Mouse (Mus musculus): ENCODE results near the gene Ebi3.
"Not testable (repeated sequence)": the region's sequence is repeated elsewhere in the genome, so short reads cannot be mapped to it uniquely, and the experiment has no call there.

Gene Ebi3

DNA sequence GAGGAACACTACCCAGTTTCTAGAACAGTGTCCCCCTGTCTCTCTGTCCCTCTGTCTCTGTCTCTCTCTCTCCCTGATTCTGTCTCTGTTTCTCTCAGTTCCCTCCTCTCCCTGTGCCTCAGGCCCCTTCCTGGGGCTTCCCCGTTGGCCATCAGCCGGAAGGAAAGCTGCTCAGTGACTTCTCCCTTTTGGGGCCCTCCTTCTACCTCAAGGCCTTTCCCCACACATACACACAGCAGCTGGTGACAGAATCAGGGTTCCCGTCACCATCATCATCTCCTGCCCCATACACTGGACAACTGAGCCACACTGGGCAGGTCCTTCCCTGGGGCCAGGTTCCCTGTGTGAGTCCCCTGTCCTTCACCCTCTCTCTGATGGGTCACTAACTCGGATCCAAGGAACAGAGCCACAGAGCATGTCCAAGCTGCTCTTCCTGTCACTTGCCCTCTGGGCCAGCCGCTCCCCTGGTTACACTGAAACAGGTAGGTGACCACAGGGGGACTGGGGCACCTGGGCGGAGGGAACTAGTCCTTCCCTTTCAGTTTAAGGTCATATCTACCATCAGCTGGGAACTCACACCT lies at the start of gene Ebi3:
Ebi3 (plus strand) TSS at position 194 of the 581 bp plus-strand sequence.
- peak; percentile 48 for DNase-seq (ENCODE audit: low read depth)

DNA sequence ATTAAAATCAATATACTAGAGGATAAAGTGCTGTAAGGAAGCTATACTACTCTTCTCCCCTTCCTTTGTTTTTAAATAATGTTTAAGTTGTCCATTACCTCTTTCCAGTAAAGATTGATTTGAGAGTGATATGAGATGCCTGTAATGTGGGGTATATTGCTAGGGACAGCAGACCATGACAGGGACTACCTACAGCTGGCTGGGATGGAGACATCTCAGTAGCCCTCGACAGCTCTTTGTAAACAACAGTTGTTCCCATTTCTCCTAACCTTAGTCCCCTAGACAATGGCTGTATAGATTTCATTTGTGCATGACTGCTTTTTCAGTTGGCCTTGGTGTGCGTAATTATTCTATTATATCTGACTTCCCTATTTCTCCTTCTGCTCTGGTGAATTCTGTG lies 49.4 kb upstream of the Ebi3 start:
- no peak for DNase-seq (ENCODE audit: low read depth)

DNA sequence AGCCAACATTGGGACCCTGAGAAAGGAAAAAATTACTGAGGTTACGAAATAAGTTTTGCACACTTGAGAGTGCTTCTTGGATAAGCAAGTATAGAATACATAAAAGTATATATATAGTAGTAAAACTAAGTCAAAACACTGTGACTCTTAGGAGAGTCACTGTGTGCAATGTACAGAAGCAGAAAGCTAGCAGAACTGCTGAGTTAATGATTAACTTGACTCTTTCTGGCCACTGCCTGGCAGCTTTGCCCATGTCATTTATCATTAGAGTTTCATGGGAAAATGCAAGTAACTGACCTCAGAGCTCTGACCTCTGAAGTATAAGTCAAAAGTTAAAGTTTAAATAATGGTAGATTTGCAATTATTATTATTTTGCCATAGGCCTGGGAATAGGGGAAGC lies 48.8 kb upstream of the Ebi3 start:
- no peak for DNase-seq (ENCODE audit: low read depth)

DNA sequence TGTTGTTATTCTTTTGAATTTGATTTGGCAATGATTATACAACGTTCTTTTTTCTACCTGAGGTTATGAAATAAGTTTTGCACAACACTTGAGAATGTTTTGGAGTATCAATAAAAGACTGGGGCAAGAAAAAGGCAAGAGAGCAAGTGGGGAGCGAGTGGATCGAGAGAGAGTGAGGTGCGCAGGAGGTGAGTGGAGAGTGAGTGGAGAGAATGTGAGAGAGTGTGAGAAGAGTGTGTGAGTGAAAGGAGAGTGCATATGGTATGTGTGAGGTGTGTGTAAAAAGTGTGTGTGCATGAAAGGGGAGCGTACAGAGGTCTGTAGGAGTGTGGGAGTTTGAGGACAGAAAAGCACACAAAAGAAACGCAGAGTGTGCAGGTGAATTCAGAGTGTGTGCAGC lies 48.3 kb upstream of the Ebi3 start:
- no peak for DNase-seq (ENCODE audit: low read depth)

DNA sequence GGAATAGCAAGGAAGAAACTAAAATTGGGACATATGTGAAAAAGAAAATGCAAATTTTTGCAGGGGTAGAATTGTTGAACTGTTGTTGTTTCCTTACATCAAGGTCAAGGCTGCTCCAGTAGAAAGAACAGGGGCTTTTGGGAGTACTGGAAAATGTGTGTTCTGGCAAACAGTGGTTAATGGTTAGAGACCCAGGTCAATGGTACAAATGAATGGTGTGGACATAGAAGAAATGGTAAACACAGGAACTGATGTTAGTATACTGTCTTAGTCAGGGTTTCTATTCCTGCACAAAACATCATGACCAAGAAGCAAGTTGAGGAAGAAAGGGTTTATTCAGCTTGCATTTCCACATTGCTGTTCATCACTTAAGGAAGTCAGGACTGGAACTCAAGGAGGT lies 45.8 kb upstream of the Ebi3 start:
- no peak for DNase-seq (ENCODE audit: low read depth)

DNA sequence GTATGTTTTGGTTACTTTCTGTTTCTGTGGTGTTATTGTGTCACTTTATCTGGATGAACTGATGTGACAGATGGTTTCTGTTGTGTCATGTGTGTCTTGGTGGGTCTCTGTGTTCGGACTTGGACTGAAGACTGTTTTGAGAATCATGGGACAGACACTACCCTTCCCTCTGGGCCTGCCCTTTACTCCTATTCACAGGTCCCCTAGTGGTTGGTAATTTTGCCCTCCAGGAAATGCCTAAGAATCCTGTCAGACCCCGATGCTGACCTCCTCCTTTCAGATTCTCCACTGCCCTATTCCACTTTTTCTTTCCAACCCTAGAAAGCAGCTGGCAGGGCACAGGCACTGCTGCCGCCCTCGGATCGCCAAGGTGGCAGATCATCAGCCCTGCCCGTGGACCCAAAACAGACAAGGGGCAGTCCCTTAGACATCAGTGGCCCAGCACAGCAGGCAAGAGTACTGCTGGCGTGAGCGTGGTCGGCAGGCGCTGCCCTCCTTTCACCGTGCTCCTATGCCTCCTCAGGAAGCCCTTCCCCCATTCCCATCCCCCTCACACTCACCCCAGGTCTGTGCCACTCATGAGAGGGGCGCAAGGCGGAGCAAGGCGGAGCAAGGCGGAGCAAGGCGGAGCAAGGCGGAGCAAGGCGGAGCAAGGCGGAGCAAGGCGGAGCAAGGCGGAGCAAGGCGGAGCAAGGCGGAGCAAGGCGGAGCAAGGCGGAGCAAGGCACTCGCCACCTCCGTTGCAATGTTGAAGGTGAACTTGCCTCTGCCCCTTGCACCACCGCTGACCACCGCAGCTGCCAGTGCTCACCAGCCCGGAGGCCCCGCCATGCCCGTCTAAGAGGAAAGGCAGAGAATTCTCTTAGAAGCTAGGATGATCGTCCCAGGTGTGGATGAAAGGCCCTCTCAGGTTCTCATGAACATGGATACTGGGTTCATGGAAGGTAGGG lies 20.6 kb upstream of the Ebi3 start:
- DNase-seq (ENCODE audit: low read depth), result no peak

DNA sequence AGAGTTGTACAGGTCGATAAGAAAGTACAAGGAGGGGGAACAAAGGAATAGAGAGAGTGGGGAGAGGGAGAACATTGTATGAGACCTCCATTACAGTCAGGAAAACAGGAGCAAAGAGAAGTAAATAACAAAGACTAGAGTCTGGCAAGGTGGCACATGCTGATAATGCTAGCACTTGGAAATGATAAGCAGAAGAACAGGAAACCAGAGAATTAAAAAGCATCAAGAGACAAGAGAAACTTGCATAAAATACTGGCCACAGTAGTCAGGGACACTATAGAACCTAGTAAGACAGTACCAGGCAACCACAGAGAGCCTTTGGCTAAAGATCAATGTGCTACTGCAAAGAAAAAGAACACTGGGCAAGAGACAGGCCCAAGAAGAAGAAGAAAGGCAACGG lies 19.8 kb upstream of the Ebi3 start:
- no peak for DNase-seq (ENCODE audit: low read depth)

DNA sequence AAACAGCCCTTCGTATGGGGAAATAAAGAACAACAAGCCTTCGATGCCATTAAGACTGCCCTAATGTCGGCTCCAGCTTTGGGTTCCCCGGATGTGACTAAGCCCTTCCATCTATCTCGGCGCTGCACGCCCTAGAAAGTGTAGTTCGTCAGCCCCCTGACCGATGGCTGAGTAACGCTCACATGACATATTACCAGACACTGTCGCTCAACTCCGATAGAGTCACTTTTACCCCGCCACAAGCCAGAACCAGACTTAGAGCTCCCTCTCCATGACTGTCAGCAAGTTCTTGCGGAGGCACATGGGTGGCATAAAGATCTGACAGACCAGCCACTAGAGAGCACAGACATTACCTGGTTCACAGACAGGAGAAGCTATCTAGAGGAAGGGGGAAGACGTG lies 19.2 kb upstream of the Ebi3 start:
- DNase-seq (ENCODE audit: low read depth), result no peak

DNA sequence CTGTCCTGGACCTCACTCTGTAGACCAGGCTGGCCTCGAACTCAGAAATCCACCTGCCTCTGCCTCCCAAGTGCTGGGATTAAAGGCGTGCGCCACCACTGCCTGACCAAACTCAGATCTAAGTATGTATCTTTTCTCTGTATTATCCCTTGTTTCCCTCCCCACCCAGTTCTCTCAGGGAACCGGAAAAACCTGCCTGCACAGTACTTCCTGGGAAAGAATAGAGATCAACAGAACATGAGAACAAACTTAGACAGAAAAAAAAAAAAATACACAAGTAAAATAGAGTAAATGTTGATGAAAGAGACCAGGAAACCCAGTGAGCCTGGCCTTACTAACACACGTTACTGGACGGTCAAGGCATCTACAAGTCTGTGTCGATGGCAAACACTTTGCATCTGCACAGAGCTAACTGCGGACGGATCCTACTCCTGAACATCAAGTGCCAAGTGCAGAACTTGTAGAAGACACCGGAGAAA lies 8.0 kb upstream of the Ebi3 start:
- DNase-seq (ENCODE audit: low read depth), result not testable (repeated sequence)

DNA sequence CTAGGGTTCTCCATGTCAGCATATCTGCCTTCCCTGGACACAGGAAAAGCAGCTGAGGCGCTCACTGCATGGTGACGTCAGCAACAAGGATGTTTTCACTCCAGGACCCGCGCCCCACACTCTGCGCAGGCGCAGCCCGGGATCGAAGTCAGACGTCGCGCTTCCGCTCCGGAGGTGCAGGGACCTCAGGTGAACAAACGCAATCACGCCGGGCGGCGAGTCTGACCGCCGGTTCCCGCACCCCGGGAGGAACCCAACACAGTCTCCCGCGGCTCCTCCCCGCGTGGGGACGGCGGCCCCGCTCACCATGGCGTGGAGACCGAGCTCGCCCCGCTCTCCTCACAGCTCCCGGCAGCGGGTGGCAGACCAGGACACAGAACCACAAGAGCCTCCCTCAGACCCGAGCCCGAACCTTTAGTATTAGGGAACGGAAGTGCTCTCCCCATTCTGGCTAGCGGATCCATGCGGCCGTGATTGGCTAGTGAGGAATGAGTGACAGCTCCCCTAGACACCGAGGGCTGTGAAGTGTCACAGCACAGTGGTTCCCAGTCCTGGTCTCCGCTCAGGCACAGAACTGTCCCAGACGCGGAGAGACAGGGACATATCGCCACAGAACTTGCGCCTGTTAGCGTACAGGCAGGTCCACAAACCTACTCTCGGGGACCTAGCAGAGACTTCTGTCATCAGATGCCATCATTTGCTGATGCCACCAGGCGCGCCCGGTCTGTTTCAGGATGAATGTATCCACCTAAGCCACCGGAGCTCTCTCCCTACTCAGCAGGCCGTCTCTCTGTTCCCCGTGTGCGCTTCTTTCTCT lies 7.4 kb upstream of the Ebi3 start:
- peak; percentile 79 for DNase-seq (ENCODE audit: low read depth)

DNA sequence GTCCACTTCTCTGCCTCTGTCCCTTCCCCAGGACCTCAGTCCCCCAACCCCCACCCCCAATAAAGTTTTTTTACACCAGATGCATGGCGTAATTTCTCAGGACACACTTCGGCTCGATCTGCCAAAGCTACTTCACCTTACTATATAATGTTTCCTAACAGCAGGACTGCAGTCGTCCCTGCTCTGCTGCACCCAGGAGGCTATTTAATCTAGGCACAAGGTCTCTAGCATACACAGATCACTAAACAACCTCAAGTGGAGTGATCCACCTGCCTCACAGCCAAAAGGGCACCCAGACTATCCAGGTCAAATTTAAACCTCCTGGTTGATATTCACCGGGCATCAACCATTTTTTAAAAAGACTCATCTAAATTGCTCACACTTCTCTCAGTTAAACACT lies 6.7 kb upstream of the Ebi3 start:
- no peak for DNase-seq (ENCODE audit: low read depth)

DNA sequence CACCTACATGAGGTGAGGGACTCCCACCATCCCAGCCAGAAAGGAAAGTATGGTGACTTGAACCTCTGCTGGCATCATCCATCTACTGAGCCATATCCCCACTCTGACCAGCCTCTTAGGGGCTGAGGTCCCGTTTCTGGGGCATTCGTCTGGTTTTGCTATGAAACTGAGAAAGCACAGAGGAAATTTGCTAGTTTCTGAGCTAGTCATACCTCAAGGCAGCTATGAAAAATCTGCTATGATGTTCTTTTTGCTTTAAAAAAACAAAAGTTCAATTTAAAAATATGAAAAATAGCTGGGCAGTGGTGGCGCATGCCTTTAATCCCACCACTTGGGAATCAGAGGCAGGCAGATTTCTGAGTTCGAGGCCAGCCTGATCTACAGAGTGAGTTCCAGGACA lies 3.8 kb upstream of the Ebi3 start:
- DNase-seq (ENCODE audit: low read depth), result no peak

DNA sequence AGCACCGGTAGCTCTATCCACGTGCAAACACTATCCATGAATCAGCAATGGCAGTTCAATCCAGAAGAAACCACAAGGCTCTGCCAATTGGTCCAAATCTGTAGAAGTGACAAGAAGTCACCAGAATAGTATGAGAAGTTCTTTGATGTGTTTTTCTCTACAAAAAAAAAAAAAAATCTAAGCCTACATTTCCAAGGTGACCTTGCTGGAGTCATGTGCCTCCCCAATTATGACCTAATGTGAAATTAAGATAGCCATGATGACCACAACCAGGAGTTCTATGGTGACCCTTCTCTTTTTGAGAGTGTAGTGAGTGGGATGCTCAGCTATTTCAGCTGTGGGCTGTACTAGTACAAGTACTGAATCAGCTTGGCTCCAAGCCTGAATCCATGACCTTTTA lies 3.0 kb upstream of the Ebi3 start, which contains the start of gene Zfp119b:
Zfp119b (minus strand) TSS at position 101 of the 400 bp plus-strand sequence.
- DNase-seq (ENCODE audit: low read depth), result no peak

DNA sequence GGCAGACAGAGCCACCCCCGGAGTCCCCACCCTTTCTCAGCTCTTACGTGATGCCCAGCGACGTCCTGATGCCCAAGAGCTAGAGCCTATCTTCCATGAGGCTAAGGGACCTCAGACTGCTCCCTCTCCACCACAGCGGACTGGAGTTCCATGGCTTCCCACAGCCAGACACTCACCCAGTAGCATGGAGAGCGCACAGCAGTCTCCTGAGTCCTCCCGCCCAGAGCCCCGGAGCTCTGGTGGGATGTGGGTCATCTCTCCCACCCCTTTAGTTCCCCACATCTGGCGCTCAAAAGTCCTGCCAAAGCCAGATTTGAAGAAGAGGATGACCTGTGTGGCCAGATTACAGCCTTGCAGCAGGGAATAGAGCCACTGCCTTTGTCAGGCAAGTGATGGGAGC lies 1.8 kb upstream of the Ebi3 start:
- no peak for DNase-seq (ENCODE audit: low read depth)

DNA sequence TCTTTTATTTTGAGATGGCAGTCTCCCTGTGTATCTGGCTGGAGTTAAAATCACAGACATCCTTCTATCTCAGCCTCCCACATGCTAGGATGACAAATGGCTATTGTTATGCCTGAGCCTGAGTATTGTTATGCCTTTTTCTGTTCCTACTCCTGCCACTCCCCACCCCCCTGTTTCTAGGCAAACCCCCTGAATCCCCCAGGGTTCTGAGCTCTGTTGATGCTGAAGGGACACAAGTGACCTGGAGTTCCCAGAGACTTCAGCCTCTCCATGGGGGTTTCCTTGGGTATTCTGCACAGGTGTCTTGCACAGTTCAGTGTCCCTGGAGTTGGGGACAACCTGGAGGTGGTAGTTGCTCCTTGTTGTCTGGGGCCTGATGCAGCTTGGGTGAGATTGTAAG lies 399 bp upstream of the Ebi3 start:
- DNase-seq (ENCODE audit: low read depth), result no peak

DNA sequence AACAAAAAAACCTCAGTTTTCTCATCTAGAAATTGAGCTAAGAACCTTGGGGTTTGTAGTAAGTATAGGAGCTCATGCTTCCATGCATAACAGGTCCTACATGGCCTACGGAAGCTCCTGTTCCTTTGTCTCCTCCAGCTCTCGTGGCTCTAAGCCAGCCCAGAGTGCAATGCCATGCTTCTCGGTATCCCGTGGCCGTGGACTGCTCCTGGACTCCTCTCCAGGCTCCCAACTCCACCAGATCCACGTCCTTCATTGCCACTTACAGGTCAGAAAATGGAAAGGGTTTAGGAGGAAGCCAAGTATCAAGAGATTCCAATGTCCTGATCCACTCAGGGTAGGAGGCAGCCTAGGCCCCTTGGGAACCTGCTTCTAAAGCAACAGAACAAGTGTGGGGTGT lies 1.3 kb downstream of the Ebi3 start:
- DNase-seq (ENCODE audit: low read depth), result no peak

DNA sequence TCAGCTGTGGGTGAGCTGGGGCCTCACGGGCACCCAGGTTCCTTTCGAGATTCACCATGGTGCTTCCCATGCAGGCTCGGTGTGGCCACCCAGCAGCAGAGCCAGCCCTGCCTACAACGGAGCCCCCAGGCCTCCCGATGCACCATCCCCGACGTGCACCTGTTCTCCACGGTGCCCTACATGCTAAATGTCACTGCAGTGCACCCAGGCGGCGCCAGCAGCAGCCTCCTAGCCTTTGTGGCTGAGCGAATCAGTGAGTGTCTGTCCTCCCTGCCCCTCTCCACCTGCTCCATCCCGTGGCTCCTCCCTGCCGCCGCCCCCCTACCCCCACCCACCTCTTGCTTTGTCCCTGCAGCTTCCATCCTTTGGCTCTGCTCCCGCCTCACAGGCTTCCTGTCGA lies 1.8 kb downstream of the Ebi3 start:
- no peak for DNase-seq (ENCODE audit: low read depth)

DNA sequence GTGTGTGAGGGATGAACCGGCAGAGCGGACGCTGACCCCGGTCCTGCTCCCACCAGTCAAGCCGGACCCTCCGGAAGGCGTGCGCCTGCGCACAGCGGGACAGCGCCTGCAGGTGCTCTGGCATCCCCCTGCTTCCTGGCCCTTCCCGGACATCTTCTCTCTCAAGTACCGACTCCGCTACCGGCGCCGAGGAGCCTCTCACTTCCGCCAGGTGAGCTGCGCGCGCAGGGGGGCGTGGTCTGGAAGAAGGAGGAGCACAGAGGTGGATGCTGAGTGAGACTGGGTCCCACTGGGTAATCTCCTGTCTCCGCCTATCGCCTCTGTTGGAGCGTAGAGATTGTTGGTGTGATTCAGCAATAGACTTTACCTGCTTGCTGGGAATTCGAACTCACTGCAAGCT lies 3.7 kb downstream of the Ebi3 start:
- DNase-seq (ENCODE audit: low read depth), result no peak

DNA sequence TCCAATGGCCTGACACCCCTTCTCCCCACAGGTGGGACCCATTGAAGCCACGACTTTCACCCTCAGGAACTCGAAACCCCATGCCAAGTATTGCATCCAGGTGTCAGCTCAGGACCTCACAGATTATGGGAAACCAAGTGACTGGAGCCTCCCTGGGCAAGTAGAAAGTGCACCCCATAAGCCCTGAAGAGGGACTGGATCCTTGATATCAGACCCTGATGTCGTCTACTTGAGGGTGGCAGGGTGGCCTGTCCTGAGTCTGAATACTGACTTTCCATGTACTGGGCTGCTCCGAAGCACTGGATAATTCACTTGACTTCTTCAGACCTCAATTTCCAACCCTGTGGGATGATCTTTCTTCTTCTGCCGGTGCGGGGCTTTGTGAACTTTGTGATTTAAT lies 4.2 kb downstream of the Ebi3 start:
- no peak for DNase-seq (ENCODE audit: low read depth)

DNA sequence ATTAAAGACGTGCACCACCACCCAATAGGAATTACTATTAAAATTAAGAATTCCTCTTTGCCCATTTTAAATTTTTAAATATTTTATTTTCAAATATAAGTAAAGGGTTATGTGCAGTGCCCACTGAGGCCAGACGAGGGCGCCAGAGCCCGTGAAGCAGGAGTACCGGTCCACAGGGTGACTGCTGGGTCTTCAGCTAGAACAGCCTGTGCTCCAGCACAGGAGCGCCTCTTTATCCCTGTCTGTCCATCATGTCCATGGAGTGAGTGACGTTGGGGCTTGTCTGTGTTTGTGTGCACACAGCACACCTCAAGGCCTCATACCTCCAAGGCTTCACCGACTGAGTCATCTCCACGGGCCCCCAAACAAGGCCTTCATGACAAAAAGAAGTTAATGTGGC lies 4.7 kb downstream of the Ebi3 start:
- peak; percentile 81 for DNase-seq (ENCODE audit: low read depth)

DNA sequence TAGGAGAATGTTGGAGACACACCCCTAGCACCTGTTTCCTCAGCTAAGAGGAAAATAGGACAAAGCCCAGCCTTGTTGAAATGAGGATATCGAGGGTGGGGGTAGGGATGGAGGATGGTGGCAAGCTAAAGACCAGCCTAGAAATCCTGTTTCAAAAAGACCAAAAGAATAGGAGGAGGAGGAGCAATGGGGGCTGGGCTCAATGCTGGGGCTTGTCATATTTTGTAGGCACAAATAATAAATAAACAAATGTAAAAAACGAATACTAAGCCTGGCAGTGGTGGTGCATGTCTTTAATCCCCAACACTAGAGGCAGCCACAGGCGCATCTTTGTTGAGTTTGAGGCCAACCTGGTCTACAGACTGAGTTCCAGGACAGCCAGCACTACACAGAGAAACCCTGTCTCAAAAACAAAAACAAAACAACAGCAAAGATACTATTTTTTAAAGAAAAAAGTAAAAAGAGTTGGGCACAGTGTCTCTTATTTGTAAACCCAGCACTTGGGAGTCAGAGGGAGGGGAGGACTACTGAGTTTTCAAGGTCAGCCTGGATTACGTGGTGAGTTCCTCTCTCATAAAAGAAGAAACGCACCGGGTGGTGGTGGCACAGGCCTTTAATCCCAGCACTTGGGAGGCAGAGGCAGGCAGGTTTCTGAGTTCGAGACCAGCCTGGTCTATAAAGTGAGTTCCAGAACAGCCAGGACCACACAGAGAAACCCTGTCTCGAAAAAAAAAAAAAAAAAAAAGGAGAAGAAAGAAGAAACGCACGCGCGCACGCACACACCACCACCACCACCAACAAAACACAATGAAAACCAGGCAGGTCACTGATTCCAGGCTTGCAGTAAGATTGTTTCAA lies 5.5 kb downstream of the Ebi3 start:
- DNase-seq (ENCODE audit: low read depth), result peak; percentile 60

DNA sequence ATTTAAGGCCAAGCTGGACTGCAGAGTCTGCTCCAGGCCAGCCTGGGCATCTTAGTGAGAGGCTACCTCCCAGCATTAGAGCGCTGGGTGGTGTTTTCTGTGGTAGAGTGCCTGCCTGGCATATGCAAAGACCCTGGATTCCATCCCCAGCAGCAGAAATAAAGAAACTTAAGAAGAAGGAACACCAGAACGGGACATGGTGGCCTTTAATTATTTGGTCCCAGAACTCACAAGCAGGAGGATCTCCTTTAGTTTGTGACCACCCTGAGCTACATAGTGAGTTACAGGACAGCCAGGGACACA lies 6.1 kb downstream of the Ebi3 start:
- DNase-seq (ENCODE audit: low read depth), result no peak

Data from 416B (cell line).